Mouse (Mus musculus): ENCODE measurements at regions not wholly inside any gene's neighbourhood (a gene's known extent, or its start where the extent isn't known, plus 50 kb on each side); places are given as distances from the start of the nearest gene placed in this dataset.

GRCm38 (mm10) chr7:73196851-73197531, 178.3 kb upstream of the Rgma start:
- TF ChIP-seq POLR2A (IDR thresholded peaks at IDR 0.05; ENCODE audit: low read depth, low read length) (no peak), CTCF (conservative IDR thresholded peaks at IDR 0.05; ENCODE audit: insufficient read depth, insufficient read length, low read depth, low read length) (no peak)

Measured in kidney, adult 2 months (tissue).